ENCODE assay signal across 8 mouse cellular contexts in genomic region chr7:63444484-63445345, GRCm38 (mm10). TPM values are rescaled to one million over a fixed set of nuclear protein-coding genes. Genes with fewer than 3 reads are reported as not detected.
DNase-seq lines count a peak whose midpoint lies in the region; ATAC-seq and TF ChIP-seq lines count a peak whose summit lies in the region.

TSS of gene Otud7a (plus strand) at chr7:63444751.

- H3K9me3 ChIP-seq in limb, embryonic 11.5 days (ENCODE audit: control insufficient read depth, low read length), result no peaks in the 10 kb centered on the region
- H3K9me3 ChIP-seq in neural tube, embryonic 11.5 days (ENCODE audit: control insufficient read depth, low read length), result no peaks in the 10 kb centered on the region

- no peaks in the 10 kb centered on the region for H3K4me1 ChIP-seq in heart, adult 2 months (ENCODE audit: control insufficient read depth, insufficient read depth, low read length)
- H3K4me1 ChIP-seq in kidney, adult 2 months (ENCODE audit: control insufficient read depth, insufficient read depth, low read length), result no peaks in the 10 kb centered on the region
- no peaks in the 10 kb centered on the region for H3K4me1 ChIP-seq in limb, embryonic 11.5 days (ENCODE audit: control insufficient read depth, insufficient read depth, low read length)
- H3K4me1 ChIP-seq in neural tube, embryonic 11.5 days (ENCODE audit: control insufficient read depth, insufficient read depth, low read length), result no peaks in the 10 kb centered on the region

- TF ChIP-seq CTCF in heart, adult 2 months (IDR thresholded peaks at IDR 0.05), result no peak
- no peak for TF ChIP-seq CTCF in kidney, adult 2 months (conservative IDR thresholded peaks at IDR 0.05; ENCODE audit: insufficient read depth, insufficient read length, low read depth, low read length)

- H3K79me2 ChIP-seq in heart, adult 2 months (replicated peaks; ENCODE audit: control insufficient read depth, insufficient read depth, low read length), result no peaks in the 10 kb centered on the region

- H3K4me2 ChIP-seq in limb, embryonic 11.5 days (ENCODE audit: low read depth, severe bottlenecking), result peak within 1 kb of the TSS; percentile 89
- peak within 1 kb of the TSS; percentile 75 for H3K4me2 ChIP-seq in neural tube, embryonic 11.5 days (ENCODE audit: low read depth)

- H3K36me3 ChIP-seq in heart, adult 2 months (ENCODE audit: control insufficient read depth, insufficient read depth, low read length), result no peaks in the 10 kb centered on the region
- H3K36me3 ChIP-seq in kidney, adult 2 months (ENCODE audit: control insufficient read depth, insufficient read depth, low read length), result no peaks in the 10 kb centered on the region
- no peaks in the 10 kb centered on the region for H3K36me3 ChIP-seq in limb, embryonic 11.5 days (ENCODE audit: control insufficient read depth, insufficient read depth, low read length)
- no peaks in the 10 kb centered on the region for H3K36me3 ChIP-seq in neural tube, embryonic 11.5 days (ENCODE audit: control insufficient read depth, insufficient read depth, low read length)

- peaks cover 3% of the 10 kb centered on the region; the same call in 1 of the 2 replicates for H3K27me3 ChIP-seq in heart, adult 2 months (ENCODE audit: control insufficient read depth, insufficient read depth, low read length)
- no peaks in the 10 kb centered on the region; the same call in 1 of the 2 replicates for H3K27me3 ChIP-seq in kidney, adult 2 months (replicated peaks; ENCODE audit: control insufficient read depth, insufficient read depth, low read length)
- H3K27me3 ChIP-seq in limb, embryonic 11.5 days (ENCODE audit: control insufficient read depth, insufficient read depth, low read length), result peaks cover 10% of the 10 kb centered on the region
- no peaks in the 10 kb centered on the region for H3K27me3 ChIP-seq in neural tube, embryonic 11.5 days (ENCODE audit: control insufficient read depth, insufficient read depth, low read length)

- TF ChIP-seq POLR2A in heart, adult 2 months (IDR thresholded peaks at IDR 0.05; ENCODE audit: insufficient read depth, low read depth, low read length), result no peak
- no peak for TF ChIP-seq POLR2A in kidney, adult 2 months (IDR thresholded peaks at IDR 0.05; ENCODE audit: low read depth, low read length)

- peak; percentile 90 for ATAC-seq in limb, embryonic 11.5 days (ENCODE audit: insufficient number of reproducible peaks, low FRiP score, low TSS enrichment, low read depth)
- ATAC-seq in neural tube, embryonic 11.5 days (ENCODE audit: insufficient read depth, low FRiP score, low TSS enrichment), result peak; percentile 88

- intact Hi-C loops in heart, adult 2 months (cut with DNase I), result no loop called here

- TF ChIP-seq EP300 in heart, adult 2 months (IDR thresholded peaks at IDR 0.05; ENCODE audit: insufficient read depth, low read depth, low read length), result no peak

- H3K27ac ChIP-seq in heart, adult 2 months, result no peak within 1 kb of the TSS
- H3K27ac ChIP-seq in kidney, adult 2 months (ENCODE audit: insufficient read depth, low read depth, low read length), result no peak within 1 kb of the TSS
- no peak within 1 kb of the TSS for H3K27ac ChIP-seq in limb, embryonic 11.5 days (replicated peaks; ENCODE audit: low read depth, low read length)
- H3K27ac ChIP-seq in neural tube, embryonic 11.5 days (ENCODE audit: low read depth, low read length), result peak within 1 kb of the TSS; percentile 55; the same call in 1 of the 2 replicates

- WGBS in heart, adult 2 months, result under 1% methylated on average over 104 of the region's 123 CpGs
- WGBS in kidney, adult 2 months, result 2% methylated on average over 122 of the region's 123 CpGs
- under 1% methylated on average over 85 of the region's 123 CpGs for WGBS in limb, embryonic 11.5 days
- WGBS in neural tube, embryonic 11.5 days, result under 1% methylated on average over 80 of the region's 123 CpGs

- DNase-seq in ovary, postnatal 10 days (ENCODE audit: low spot score), result peak; percentile 7
- DNase-seq in ovary, adult 18-20 months (ENCODE audit: low spot score), result no peak
- DNase-seq in embryo, embryonic 11 days, result peak; percentile 92
- peak; percentile 36 to 62 for DNase-seq in heart, adult 2 months
- peak; percentile 3 for DNase-seq in kidney, adult 2 months
- peak; percentile 83 for DNase-seq in limb, embryonic 11.5 days (ENCODE audit: low spot score)
- peak; percentile 89 for DNase-seq in neural tube, embryonic 11.5 days (ENCODE audit: low spot score)
- DNase-seq in thymus, postnatal 4 days, result peak; percentile 56

- no peak within 1 kb of the TSS; the same call in 1 of the 2 replicates for H3K4me3 ChIP-seq in heart, adult 2 months
- peak within 1 kb of the TSS; percentile 37; the same call in 1 of the 2 replicates for H3K4me3 ChIP-seq in kidney, adult 2 months (ENCODE audit: insufficient read depth, low read depth, low read length)
- H3K4me3 ChIP-seq in limb, embryonic 11.5 days (ENCODE audit: low read depth, low read length), result peak within 1 kb of the TSS; percentile 37
- H3K4me3 ChIP-seq in neural tube, embryonic 11.5 days (ENCODE audit: low read depth, low read length), result peak within 1 kb of the TSS; percentile 67

- H3K9ac ChIP-seq in heart, adult 2 months (ENCODE audit: low read depth, low read length), result no peak within 1 kb of the TSS
- H3K9ac ChIP-seq in limb, embryonic 11.5 days (ENCODE audit: low read length), result no peak within 1 kb of the TSS
- H3K9ac ChIP-seq in neural tube, embryonic 11.5 days (ENCODE audit: low read length), result peak within 1 kb of the TSS; percentile 74

RNA-seq across cellular contexts. Expression of gene Otud7a, which starts in this region (rescaled TPM):
- not detected for total RNA-seq in heart, adult 2 months (2021)
- polyA plus RNA-seq in heart, adult 2 months (2012; rRNA removed), result 0.06 and 0.15 TPM in 2 replicates
- polyA plus RNA-seq in kidney, adult 2 months (2012; rRNA removed), result 0.08 TPM in 1 of 2 replicates, not detected in the other
- polyA plus RNA-seq in limb, embryonic 11.5 days (2014; fragmentation: Nextera tagmentation; extraction: Ambion mirVana), result 0.21 and 0.25 TPM in 2 replicates
- polyA plus RNA-seq in neural tube, embryonic 11.5 days (2014; fragmentation: Nextera tagmentation; extraction: Ambion mirVana), result 1.9 and 3.2 TPM in 2 replicates

Comparison
In these comparisons a context has a peak if more than half of its experiments do, and no peak if none do; other contexts are left out.
1. Peak in DNase-seq in heart, adult 2 months; RNA of the gene not detected or under 1 TPM.
2. Peak in DNase-seq and H3K4me3 ChIP-seq in kidney, adult 2 months; RNA of the gene not detected or under 1 TPM.
3. Peak in DNase-seq, ATAC-seq, H3K4me3 ChIP-seq and H3K4me2 ChIP-seq in limb, embryonic 11.5 days; RNA of the gene not detected or under 1 TPM.